Mouse (Mus musculus) C3H10T1/2 (cell line): ENCODE data around the gene Gm5796. TPM values are rescaled to one million over a fixed set of nuclear protein-coding genes. Genes with fewer than 3 reads are reported as not detected.

ENCODE experiments used
- polyA plus RNA-seq, 2 experiments: library from polyadenylated mRNA; unstranded; fragments of >200 nt; fragmentation: generic; extraction: Trizol; gene quantifications; one replicate each; pipeline ENCODE4 v1.2.1; 2012; ENCODE audit warnings: missing spikeins in 2 of 2

Gene Gm5796
- polyA plus RNA-seq: not detected

DNA sequence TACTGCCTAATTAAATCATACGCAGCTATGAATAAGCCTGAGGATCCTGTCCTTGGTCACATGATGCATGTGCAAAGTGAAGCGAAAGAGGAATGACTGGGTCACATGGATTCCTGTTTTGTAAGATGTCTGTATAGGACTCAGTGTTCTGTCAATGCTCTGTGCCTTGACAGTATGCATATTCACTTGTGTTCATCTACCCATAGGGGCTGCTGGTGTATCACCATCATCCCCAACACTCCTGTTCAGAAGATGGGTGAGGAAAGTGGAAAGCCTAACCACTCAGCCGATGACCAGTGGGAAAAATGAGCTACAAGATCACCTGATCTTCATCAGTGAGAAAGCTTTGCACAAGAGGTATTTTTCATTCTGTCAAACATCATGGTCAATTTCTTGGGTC is at the start of gene Gm5796:
TSS of gene Gm5796 (plus strand) at position 301 of the 400 bp plus-strand sequence.

DNA sequence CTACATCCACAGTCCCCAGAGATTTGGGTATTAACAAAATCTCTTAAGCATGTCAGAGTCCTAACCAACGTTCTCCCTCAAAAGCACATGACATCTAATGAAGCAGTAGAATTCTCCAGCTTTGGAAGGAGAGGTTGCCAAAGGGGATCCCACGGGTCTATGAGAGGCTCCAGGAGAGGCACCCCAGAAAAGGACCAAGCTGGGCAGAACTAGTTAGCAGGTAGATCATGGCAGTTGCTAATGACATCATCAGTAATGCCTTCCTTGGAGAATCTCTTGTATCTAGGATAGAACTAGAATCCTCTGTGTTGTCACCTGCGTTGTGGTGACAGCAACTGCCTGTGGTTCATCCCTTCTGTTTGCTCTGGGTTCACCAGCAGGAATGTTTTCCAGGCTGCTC is 25.6 kb upstream of the Gm5796 start, which contains the start of gene Gm3099:
TSS of gene Gm3099 (plus strand) at position 301 of the 400 bp plus-strand sequence.

DNA sequence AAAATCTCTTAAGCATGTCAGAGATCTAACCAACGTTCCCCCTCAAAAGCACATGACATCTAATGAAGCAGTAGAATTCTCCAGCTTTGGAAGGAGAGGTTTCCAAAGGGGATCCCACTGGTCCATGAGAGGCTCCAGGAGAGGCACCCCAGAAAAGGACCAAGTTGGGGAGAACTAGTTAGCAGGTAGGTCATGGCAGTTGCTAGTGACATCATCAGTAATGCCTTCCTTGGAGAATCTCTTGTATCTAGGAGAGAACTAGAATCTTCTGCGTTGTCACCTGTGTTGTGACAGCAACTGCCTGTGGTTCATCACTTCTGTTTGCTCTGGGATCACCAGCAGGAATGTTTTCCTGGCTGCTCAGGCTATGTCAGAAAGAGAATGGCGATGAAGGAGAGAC is 60.1 kb downstream of the Gm5796 start, which contains the start of gene Gm3115:
TSS of gene Gm3115 (plus strand) at position 301 of the 400 bp plus-strand sequence.

Other genes with a start within 250 kb of the Gm5796 start
- not detected for gene Gm3002, start 213.9 kb upstream of the Gm5796 start, polyA plus RNA-seq
- gene Gm3033, start 177.7 kb upstream of the Gm5796 start, polyA plus RNA-seq: not detected
- gene Gm2916, start 139.8 kb upstream of the Gm5796 start, polyA plus RNA-seq: not detected
- not detected for gene Gm3029, start 92.2 kb upstream of the Gm5796 start, polyA plus RNA-seq
- gene Gm3095, start 60.4 kb upstream of the Gm5796 start, polyA plus RNA-seq: not detected
- gene Gm3099, start 25.5 kb upstream of the Gm5796 start, polyA plus RNA-seq: not detected
- gene Gm3115, start 60.2 kb downstream of the Gm5796 start, polyA plus RNA-seq: not detected
- not detected for gene Gm8108, start 86.6 kb downstream of the Gm5796 start, polyA plus RNA-seq
- not detected for gene Gm3127, start 141.1 kb downstream of the Gm5796 start, polyA plus RNA-seq
- not detected for gene Gm2974, start 158.6 kb downstream of the Gm5796 start, polyA plus RNA-seq
- gene Gm3138, start 225.7 kb downstream of the Gm5796 start, polyA plus RNA-seq: not detected